Mouse (Mus musculus): ENCODE results near the gene 1700030K09Rik. TPM values are rescaled to one million over a fixed set of nuclear protein-coding genes. Genes with fewer than 3 reads are reported as not detected.

Gene 1700030K09Rik
- polyA plus RNA-seq, 2 experiments, result 2.2 to 3.2 TPM

- Histone ChIP-seq H3K4me3 (ENCODE audit: insufficient read depth in 1 of 2, low read depth in 2 of 2, low read length in 2 of 2) (no peak overlapping the region), H3K27ac (no peak overlapping the region), H3K9ac (replicated peaks) (no peak overlapping the region), H3K4me1 (replicated peaks; ENCODE audit: control insufficient read depth in 2 of 2, insufficient read depth in 2 of 2, low read length in 1 of 2) (peaks cover 5 to 10% of the 10 kb centered on the region in 2 experiments; a peak in 3 of 4 replicates), H3K27me3 (ENCODE audit: control insufficient read depth, insufficient read depth, low read length) (no peaks in the 10 kb centered on the region), H3K4me2 (ENCODE audit: low read depth) (no peak overlapping the region), H3K36me3 (replicated peaks; ENCODE audit: control insufficient read depth, insufficient read depth, low read depth) (peaks cover 37% of the 10 kb centered on the region), H3K9me3 (ENCODE audit: control insufficient read depth, low read length) (no peaks in the 10 kb centered on the region)
- no peak for DNase-seq (ENCODE audit: low read depth in 3 of 3, low spot score in 3 of 3)
- TF ChIP-seq EP300 (IDR thresholded peaks at IDR 0.05; ENCODE audit: low read depth) (no peak), CTCF (IDR thresholded peaks at IDR 0.05; ENCODE audit: low read depth) (no peak)
- ATAC-seq (ENCODE audit: insufficient read depth), result no peak
Observed at GRCm38 (mm10) chr8:72487014-72487413, 43.3 kb downstream of the 1700030K09Rik start.

DNA sequence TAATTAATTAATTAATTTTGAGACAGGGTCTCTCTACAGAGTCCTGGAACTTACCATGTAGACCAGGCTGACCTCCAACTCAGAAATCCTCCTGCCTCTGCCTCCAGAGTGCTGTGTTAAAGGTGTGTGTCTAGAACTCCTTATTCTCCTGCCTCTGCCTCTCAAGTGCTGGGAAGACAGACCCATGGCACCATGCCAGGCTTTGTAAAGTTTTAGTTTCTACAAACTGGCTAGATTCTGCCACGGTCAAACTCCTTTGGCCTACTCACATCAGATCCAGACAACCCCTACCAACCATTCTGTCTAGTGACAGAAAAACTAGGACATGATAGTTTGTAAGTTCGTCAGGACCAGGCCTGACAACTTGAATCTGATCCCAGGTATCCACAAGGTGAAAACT is 47.3 kb downstream of the 1700030K09Rik start:
- H3K9ac ChIP-seq (replicated peaks), result peak overlapping the region; percentile 41

DNA sequence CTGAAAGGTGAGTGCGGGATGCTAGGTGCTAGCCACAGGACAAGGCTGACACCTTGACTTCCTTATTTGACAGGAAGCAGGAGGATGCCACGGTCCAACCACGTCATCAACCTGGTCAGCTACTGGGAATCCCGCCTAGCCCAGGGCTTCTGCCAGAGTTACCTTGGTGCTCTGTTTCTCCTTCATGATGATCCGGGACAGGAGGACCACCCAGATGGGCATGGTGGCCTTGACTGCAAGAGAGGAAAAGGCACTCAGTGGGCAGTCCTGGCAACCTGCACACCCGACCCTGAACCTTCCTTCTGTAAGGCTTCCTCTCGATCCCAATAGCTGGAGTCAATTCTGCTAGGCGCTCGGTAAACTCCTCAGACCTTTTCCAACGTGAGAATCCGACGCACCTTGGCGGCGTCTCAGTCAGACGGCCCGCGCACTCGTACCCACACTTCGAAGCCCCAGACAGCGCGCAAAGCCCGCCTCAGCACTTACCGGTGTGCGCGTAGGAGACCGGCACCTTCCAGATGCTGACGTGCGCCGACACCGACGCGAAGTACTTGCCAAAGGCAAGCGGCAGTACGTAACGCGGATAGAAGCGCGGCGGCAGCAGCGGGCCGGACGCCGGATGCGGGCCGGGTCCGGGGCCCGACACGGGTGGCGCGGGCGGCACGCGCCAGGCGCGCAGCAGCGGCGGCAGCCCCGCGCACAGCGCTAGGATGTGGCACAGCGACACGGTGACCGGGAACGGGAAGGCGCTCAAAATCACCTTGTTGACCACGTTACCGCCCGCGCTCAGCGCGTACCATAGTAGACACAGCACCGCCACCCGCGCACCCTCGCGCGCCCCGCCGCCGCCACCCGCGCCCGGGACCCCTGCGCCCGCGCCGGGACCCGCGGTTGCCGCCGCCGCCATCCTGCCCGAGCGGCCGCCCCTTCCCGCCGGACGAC is 48.3 kb downstream of the 1700030K09Rik start, which contains the start of gene Slc35e1:
Gene Slc35e1 (minus strand): TSS at position 935 of the 942 bp plus-strand sequence.
- no peaks in the 10 kb centered on the region for H3K9me3 ChIP-seq (ENCODE audit: control insufficient read depth, low read length)
- TF ChIP-seq EP300 (IDR thresholded peaks at IDR 0.05; ENCODE audit: low read depth) (no peak), CTCF (IDR thresholded peaks at IDR 0.05; ENCODE audit: low read depth) (0 out of 2 replicates have a peak, but pooled peaks have one; percentile 7)
- ATAC-seq (ENCODE audit: insufficient read depth) (peak; percentile 47), DNase-seq (ENCODE audit: low read depth in 3 of 3, low spot score in 3 of 3) (peak in 2 of 3 experiments; percentile 23 to 31)
- H3K27me3 ChIP-seq (ENCODE audit: control insufficient read depth, insufficient read depth, low read length), result no peaks in the 10 kb centered on the region
- peak within 1 kb of the TSS; percentile 89 for H3K9ac ChIP-seq (replicated peaks)
- under 1% methylated on average over 87 of the region's 98 CpGs for WGBS (ENCODE audit: insufficient replicate concordance)
- peaks cover 25% of the 10 kb centered on the region for H3K36me3 ChIP-seq (replicated peaks; ENCODE audit: control insufficient read depth, insufficient read depth, low read depth)
- H3K4me1 ChIP-seq (replicated peaks; ENCODE audit: control insufficient read depth in 2 of 2, insufficient read depth in 2 of 2, low read length in 1 of 2), result peaks cover 9 to 17% of the 10 kb centered on the region in 2 experiments
- peak within 1 kb of the TSS; percentile 90 to 94 for H3K4me3 ChIP-seq (ENCODE audit: insufficient read depth in 1 of 2, low read depth in 2 of 2, low read length in 2 of 2)
- H3K27ac ChIP-seq, result peak within 1 kb of the TSS; percentile 72
- H3K4me2 ChIP-seq (ENCODE audit: low read depth), result peak within 1 kb of the TSS; percentile 97

More for the DNA sequence above, 47.3 kb downstream of the 1700030K09Rik start:
- 72% methylated on average over 2 of the region's 2 CpGs for WGBS (ENCODE audit: insufficient replicate concordance)
- H3K9me3 ChIP-seq (ENCODE audit: control insufficient read depth, low read length), result no peaks in the 10 kb centered on the region
- H3K4me3 ChIP-seq (ENCODE audit: insufficient read depth in 1 of 2, low read depth in 2 of 2, low read length in 2 of 2), result peak overlapping the region; percentile 14 to 90; a peak in 2 of 4 replicates
- H3K27ac ChIP-seq, result no peak overlapping the region
- H3K27me3 ChIP-seq (ENCODE audit: control insufficient read depth, insufficient read depth, low read length), result no peaks in the 10 kb centered on the region
- peaks cover 9 to 17% of the 10 kb centered on the region in 2 experiments for H3K4me1 ChIP-seq (replicated peaks; ENCODE audit: control insufficient read depth in 2 of 2, insufficient read depth in 2 of 2, low read length in 1 of 2)
- ATAC-seq (ENCODE audit: insufficient read depth) (no peak), DNase-seq (ENCODE audit: low read depth in 3 of 3, low spot score in 3 of 3) (no peak)
- H3K36me3 ChIP-seq (replicated peaks; ENCODE audit: control insufficient read depth, insufficient read depth, low read depth), result peaks cover 23% of the 10 kb centered on the region
- TF ChIP-seq EP300 (IDR thresholded peaks at IDR 0.05; ENCODE audit: low read depth), result no peak
- TF ChIP-seq CTCF (IDR thresholded peaks at IDR 0.05; ENCODE audit: low read depth), result no peak
- H3K4me2 ChIP-seq (ENCODE audit: low read depth), result peak overlapping the region; percentile 77

- Histone ChIP-seq H3K9me3 (ENCODE audit: control insufficient read depth, low read length) (no peaks in the 10 kb centered on the region), H3K4me1 (replicated peaks; ENCODE audit: control insufficient read depth in 2 of 2, insufficient read depth in 2 of 2, low read length in 1 of 2) (peaks cover 9 to 17% of the 10 kb centered on the region in 2 experiments), H3K9ac (replicated peaks) (peak overlapping the region; percentile 89), H3K27me3 (ENCODE audit: control insufficient read depth, insufficient read depth, low read length) (no peaks in the 10 kb centered on the region), H3K4me2 (ENCODE audit: low read depth) (peak overlapping the region; percentile 97), H3K4me3 (ENCODE audit: insufficient read depth in 1 of 2, low read depth in 2 of 2, low read length in 2 of 2) (peak overlapping the region; percentile 90 to 94), H3K27ac (peak overlapping the region; percentile 59), H3K36me3 (replicated peaks; ENCODE audit: control insufficient read depth, insufficient read depth, low read depth) (peaks cover 25% of the 10 kb centered on the region)
- ATAC-seq (ENCODE audit: insufficient read depth) (peak; percentile 98), DNase-seq (ENCODE audit: low read depth in 3 of 3, low spot score in 3 of 3) (peak; percentile 98 to 99 (median 98))
- WGBS (ENCODE audit: insufficient replicate concordance), result under 1% methylated on average over 46 of the region's 56 CpGs
- TF ChIP-seq EP300 (IDR thresholded peaks at IDR 0.05; ENCODE audit: low read depth) (no peak), CTCF (IDR thresholded peaks at IDR 0.05; ENCODE audit: low read depth) (no peak)
Observed at GRCm38 (mm10) chr8:72492622-72493081, 49.0 kb downstream of the 1700030K09Rik start.

- peaks cover 9 to 17% of the 10 kb centered on the region in 2 experiments for H3K4me1 ChIP-seq (replicated peaks; ENCODE audit: control insufficient read depth in 2 of 2, insufficient read depth in 2 of 2, low read length in 1 of 2)
- DNase-seq (ENCODE audit: low read depth in 3 of 3, low spot score in 3 of 3) (no peak), ATAC-seq (ENCODE audit: insufficient read depth) (no peak)
- H3K36me3 ChIP-seq (replicated peaks; ENCODE audit: control insufficient read depth, insufficient read depth, low read depth), result peaks cover 18% of the 10 kb centered on the region
- no peaks in the 10 kb centered on the region for H3K9me3 ChIP-seq (ENCODE audit: control insufficient read depth, low read length)
- no peak for TF ChIP-seq EP300 (IDR thresholded peaks at IDR 0.05; ENCODE audit: low read depth)
- no peak for TF ChIP-seq CTCF (IDR thresholded peaks at IDR 0.05; ENCODE audit: low read depth)
- H3K4me3 ChIP-seq (ENCODE audit: insufficient read depth in 1 of 2, low read depth in 2 of 2, low read length in 2 of 2), result peak overlapping the region; percentile 74 to 90
- peak overlapping the region; percentile 97 for H3K4me2 ChIP-seq (ENCODE audit: low read depth)
- no peaks in the 10 kb centered on the region for H3K27me3 ChIP-seq (ENCODE audit: control insufficient read depth, insufficient read depth, low read length)
- H3K27ac ChIP-seq, result peak overlapping the region; percentile 59
- WGBS (ENCODE audit: insufficient replicate concordance), result 10% methylated on average over 8 of the region's 8 CpGs
- peak overlapping the region; percentile 79 for H3K9ac ChIP-seq (replicated peaks)
Observed at GRCm38 (mm10) chr8:72493381-72493780, 49.7 kb downstream of the 1700030K09Rik start.
